Mouse (Mus musculus): Measurements from ENCODE around the gene Tnk2.

The Tnk2 gene

DNA sequence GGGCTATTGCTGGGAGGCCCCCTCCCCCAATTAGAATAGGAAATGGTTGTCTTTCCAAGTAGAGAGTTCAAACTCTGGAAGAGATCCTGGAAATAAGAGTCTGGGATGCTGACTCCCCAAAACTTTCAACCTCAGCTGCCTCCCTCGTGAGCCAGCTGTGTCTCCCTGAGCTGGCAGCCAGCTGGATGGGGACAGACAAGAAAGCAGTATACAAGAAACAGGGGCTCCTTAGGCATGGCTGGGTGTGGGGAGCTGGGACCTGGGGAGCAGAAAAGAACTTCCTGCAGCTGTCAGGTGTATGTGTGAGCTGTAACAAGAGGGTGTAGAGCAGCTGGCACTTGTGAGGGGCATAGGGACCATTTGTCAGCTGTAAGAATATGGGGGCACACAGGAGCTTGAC, 16.4 kb downstream of the Tnk2 start:
- no peak for DNase-seq (ENCODE audit: low read depth)

DNA sequence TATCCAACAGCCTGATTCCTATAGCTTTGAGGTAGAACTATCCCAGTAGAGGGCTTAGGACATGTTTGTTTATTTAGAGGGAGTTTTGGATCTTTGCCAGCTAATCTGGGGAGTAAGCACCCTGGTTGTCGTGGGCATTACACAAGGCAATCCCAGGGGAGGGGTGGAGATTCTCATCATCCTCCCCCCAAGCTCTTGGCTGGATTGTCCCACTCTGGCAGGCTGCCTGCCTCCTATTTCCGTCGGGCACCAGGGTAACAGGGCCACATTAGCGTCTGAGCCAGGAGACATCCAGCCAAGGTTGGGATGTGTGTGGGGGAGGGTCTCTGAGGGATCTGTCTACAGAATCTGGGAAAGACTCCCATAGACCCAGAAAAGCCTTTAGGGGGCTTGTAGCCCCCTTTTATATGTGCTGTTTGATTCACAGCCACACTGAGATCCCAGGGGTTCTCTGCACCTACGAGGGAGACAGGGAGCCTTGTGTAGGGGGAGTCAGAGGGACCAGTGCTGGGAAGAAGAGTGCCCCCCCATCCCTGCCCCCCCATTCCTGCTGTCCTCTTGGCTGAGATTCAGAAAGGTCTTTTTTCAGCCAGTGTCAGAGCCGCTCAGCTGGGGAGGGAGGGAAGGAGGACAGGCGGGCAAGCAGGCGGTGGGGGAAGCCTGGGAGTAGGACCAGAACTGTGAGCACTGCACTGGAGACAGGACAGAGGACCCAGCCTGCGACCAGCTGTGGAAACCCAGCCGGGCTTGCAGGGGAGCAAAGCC, 17.1 kb downstream of the Tnk2 start:
- DNase-seq (ENCODE audit: low read depth) = no peak

DNA sequence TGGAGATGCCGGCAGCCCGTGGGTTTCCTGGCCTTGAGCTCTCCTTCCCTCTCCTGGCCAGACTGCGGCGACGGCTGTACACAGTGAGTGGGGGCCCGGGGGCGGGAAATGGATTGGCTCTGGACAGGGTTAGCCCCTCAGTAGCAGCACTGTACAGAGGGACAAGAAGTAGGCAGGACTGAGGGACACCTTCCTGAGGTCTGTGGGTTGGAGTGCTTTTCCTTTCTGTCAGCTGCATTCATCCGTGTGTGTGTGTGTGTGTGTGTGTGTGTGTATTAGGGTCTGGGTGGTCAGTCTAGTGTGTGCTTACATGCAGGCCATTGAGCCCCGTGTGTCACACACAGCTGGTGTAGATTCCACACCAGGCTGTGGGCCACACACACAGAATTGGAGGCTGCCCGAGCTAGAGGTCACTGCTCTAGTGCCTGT, 17.8 kb downstream of the Tnk2 start:
- no peak for DNase-seq (ENCODE audit: low read depth)

DNA sequence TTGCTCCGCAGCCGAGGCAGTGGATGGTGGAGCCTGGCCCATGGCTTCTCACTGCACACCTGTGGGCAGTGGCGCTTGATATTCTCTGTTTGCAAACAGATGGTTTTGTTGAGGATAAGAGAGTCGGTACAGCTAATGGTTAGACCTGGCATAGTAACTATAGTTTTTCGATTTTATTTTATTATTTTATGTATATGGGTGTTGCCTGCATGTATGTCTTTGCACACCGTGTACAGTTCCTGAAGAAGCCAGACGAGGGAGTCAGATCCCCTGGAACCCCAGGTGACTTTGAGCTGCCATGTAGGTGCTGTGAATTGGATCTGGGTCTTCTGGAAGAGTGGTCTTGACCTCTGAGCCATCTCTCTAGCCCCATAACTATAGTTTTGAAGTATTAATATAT, 18.7 kb downstream of the Tnk2 start:
- DNase-seq (ENCODE audit: low read depth) = no peak

DNA sequence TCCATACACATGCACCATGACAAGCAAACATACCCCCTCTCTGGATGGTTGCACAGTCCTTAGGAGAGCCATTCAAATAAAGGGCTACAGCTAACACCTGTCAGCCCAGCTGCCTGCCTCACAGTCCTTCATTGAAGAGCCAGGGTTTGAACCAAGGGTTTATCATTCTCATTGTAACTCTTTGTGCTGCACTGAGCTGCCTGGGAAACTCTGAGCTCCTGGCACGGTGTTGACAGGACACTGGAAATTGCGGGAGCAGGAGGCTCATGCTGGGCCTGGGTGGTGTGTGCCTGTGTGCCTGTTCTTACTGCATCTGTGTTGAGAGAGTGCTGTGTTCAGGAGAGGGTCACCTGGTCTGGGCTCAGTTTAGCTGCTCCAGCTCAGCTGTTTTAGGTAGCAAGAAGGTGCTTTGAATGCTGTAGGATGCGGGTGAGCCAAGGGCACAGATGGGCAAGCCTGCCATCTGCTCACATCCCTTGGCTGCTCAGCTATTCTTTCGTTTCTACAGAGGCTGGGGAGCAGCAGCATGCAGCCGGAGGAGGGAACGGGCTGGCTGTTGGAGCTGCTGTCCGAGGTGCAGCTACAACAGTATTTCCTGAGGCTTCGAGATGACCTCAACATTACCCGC, 19.7 kb downstream of the Tnk2 start:
- no peak for DNase-seq (ENCODE audit: low read depth)

DNA sequence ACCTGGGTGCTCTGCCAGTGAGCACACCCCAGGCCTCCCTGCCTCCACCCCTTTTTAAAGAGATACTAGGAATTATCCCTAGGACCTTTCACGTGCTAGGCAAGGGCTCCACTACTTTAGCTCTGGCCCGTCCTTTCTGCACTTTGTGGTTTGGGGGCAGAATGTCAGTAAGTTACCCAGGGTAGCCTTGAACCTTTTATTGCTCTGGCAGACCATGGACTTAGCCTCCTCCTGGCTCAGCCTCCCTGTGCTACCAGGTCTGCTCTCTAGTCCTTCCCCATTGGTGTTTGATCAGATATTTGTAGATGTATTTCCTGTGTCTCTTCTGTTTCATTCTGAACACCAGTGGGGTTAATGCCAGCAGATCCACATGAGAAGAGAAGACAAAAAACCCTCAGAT, 20.5 kb downstream of the Tnk2 start:
- no peak for DNase-seq (ENCODE audit: low read depth)

DNA sequence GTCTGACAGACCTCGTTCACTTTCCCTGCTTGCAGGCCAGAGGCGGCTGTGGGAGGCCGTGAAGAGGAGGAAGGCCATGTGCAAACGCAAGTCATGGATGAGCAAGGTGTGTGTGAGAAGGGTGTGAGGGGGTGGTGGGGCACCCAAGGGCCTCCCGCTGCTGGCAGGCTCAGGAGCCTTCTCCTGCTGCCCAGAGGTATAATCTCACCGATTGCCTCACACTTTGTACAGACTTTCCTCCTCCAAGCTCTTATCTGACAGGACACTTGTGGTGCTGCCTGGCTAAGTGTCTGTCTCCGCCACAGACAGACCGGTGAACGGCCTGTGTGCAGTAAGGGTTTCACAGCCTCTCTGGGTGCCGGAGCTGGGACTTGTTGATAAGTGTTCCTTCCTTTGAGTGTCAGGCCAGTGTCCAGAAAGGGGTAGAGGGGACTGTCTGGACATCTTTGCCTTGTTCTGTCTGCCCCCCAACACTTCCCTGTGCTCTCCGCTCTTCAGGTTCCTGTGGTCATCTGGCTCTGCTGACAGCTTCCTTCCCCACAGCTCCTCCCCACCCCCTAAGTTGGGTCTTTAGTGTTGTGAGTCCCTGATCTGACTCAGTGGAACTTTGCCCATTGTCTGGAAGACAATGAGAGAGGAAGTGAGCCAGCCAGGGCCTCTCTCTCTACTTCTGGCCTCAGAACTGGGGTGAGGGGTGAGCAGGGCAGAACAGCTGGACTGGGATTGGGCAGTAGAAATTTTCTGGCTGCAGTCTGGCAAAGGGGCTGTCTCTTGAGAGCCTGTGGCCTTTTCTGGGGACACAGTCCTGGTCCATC, 22.4 kb downstream of the Tnk2 start:
- DNase-seq (ENCODE audit: low read depth) = no peak

DNA sequence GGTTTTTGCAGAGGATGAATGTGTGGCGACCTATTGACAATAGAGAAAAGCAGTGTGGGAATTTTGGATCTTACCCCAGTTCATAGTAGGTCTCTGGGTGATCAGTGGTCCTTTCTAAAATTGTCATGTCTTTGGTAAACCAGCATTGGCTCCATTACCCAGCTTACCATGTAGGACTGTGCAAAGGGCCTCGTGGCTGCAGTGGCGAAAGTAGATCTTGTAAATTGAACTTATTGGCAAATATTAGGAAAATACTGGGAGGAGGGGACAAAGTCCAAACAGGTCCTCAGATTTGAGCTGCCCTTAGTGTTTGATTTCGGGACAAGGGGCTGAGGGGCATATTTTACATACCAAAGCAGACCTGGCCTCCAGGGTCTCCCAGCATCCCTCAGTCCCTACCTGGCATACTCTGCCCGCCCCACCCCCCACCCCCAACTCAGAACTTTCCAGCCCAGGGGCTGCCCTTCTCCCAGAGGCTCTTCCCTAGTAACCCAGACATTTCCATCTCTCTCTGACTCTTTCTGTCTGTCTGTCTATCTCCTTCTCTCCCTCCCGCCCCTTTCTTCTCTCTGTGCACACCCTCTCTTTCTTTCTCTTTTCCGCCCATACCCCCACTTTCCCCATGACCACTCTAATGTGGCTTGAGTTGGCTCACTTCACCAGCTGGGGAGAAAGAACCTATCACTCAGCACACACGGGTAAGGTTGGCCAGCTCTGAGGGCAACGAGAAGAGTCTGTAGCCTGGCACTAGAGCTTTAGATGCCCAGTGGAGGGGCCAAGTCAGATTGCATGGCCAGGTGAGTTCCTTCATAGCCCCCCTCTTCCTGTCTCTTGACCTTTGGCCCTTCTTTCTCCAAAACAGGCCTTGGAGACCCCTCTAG, 23.2 kb downstream of the Tnk2 start:
- no peak for DNase-seq (ENCODE audit: low read depth)

DNA sequence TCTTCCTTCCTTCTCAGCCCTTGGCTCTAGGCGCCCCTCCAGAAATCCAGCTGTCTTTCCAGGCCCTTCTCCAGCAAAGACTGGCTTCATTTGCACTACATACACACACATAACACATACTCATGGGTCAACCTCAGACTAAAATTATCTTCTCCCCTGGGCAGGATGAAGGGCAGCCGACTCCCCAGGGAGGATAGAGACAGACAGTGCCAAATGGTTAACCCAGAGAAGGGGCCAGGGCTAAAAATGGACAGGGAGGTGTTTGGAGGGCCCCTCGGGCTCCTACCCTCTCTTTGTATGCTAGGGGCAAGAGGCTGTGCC, 23.8 kb downstream of the Tnk2 start:
- DNase-seq (ENCODE audit: low read depth) = no peak

DNA sequence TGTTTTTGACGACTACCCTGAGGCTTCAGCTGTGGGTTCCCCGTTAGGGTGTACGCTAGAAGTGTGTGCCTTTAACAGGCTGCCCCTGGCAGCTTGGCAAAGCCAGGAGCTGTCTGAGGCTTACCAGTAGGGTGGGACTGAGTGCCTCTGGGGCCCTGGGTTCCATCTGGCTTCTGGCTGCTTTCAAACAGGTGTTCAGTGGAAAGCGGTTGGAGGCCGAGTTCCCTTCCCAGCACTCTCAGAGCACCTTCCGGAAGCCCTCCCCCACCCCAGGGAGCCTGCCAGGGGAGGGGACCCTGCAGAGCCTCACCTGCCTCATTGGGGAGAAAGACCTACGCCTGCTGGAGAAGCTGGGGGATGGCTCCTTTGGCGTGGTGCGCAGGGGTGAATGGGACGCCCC, 24.4 kb downstream of the Tnk2 start:
- DNase-seq (ENCODE audit: low read depth) = no peak

DNA sequence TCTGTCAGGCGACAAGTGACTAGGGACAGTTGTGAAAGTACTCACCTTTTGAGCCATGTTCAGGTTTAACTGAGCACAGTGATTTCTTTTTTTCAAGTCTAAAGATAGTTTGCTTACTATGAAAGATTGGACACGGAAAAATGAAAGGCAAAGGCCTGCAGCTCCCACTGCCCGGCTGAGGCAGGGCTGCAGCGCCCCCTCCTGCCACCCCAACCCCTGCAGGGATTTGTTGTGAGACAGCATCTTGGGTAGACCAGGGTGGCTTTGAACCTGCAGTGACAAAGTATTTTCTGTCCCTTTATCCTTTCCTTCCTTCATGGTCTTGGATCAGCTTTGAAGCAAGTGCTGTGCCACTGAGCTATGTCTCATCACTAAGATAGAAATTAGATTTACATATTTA, 24.8 kb downstream of the Tnk2 start:
- DNase-seq (ENCODE audit: low read depth) = no peak

DNA sequence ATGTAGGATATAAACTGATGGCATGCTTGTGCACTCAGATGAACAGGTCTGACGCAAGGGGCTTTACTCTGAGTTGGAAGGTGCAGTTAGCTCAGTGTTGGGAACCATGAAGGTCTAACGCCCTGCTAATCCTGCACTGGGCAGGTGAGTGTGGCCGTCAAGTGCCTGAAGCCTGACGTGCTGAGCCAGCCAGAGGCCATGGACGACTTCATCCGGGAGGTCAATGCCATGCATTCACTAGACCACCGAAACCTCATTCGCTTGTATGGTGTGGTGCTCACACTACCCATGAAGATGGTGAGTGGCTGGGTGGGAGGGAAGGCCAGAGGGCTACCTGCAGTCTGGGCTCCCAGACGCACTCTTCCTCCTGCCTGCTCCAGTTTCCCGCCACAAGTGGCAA, 25.6 kb downstream of the Tnk2 start:
- DNase-seq (ENCODE audit: low read depth) = no peak

DNA sequence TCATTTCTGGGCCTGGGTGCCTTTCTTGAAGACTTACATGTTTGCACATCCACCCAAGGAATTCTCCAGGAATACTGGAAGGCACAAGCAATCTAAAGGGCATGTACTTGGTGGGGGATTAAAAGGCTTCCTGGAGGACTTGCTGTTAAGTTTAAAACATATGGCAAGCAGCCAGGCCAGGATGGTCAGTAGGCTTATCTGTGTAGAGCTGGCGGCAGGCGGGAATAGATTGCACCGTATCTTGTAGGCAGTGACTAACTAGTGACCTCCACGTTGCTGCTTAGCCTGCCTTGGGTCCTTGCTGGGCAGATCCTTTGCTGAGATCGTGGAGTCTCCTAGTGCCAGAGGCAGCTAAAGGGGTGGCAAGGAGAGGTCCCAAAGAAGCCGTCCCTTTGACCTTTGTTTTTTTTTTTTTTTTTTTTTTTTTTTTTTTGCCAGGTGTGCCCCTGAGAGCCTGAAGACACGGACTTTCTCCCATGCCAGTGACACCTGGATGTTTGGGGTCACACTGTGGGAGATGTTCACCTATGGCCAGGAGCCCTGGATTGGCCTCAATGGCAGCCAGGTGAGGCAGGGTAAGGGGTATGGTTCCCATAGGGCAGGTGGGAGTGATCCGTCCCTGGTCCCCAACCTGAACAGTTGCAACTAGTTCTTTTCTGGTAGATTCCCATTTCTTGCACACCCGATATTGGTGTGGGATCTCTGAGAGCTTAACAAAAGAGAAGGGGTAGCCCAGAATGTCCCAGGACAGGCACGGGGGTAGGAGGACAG, 26.9 kb downstream of the Tnk2 start:
- DNase-seq (ENCODE audit: low read depth) = no peak

DNA sequence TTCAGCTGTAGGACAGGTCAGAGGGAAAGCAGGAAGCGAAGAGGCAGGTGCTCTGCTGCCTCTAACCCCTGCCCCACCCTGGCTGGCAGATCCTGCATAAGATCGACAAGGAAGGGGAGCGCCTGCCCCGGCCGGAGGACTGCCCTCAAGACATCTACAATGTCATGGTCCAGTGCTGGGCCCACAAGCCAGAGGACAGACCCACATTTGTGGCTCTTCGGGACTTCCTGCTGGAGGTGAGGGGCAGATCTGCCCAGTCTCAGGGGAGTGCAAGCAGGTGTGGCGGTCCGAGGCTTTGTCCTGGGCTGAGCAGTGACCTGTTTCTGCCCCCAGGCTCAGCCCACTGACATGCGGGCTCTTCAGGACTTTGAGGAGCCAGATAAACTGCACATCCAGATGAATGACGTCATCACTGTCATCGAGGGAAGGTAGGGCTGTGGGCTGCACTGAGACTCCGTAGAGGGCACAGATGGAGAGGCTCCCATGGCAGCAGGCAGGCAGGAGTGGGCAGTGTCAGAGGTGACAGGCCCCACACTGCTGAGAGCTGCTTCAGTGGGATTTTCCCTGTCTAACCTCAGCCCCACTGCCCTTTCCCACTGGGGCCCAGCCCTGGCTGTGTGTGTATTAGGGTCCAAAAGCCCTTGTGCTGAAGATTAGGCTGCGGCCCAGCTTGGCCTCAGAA, 27.7 kb downstream of the Tnk2 start:
- no peak for DNase-seq (ENCODE audit: low read depth)

DNA sequence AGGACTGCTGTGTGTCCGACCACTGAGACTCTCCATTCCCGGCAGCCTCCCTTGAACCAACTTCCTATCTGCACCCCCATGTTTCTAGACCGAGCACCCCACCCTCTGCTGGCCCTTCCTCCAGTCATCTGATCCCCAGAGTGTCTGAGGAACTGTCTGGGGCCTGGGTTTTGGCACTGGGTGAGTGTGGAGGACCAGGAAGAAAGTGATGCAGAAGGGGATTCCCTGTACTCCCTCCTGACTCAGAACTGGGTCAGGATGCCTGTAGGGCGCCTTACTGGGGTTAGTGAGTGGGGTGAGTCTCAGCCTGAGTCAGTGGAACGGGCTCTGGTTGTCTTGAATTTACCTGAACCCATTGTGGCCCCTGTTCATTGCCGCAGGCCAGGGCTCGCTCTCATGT, 28.6 kb downstream of the Tnk2 start:
- DNase-seq (ENCODE audit: low read depth) = peak; percentile 41

DNA sequence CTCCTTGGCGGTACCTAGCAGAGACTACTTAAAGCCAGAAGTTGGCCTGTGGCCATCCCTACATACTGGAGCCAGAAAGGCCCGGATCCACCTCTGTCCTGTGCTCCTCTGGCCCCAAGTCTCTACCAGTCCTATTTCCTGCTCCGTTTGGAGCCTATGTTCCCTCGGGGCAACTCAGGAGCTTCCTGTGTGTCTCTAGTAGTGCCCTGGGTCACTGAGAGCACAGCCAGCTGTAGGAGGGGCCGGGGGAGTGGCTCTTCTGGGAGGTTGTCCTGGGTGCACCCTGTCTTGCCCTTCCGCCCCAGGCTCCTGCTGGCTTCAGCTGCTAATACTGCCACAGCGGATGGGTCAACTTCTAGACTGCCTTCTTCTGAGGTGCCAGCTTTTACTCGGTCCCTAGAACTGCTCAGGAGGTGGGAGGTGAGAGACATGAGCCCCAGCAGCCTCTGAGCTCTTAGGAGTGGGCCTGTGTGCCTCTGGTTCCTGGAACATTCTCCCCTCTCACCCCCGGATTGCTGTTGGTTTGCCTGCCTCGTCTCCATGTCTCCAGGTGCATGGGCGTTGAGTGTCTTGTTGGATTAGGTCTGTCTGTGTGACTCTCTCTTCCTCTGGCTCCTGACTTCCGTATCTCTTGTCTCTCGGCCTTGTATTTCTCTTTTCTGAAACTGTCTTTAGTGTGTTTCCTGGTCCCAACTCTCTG, 29.3 kb downstream of the Tnk2 start:
- DNase-seq (ENCODE audit: low read depth) = no peak

DNA sequence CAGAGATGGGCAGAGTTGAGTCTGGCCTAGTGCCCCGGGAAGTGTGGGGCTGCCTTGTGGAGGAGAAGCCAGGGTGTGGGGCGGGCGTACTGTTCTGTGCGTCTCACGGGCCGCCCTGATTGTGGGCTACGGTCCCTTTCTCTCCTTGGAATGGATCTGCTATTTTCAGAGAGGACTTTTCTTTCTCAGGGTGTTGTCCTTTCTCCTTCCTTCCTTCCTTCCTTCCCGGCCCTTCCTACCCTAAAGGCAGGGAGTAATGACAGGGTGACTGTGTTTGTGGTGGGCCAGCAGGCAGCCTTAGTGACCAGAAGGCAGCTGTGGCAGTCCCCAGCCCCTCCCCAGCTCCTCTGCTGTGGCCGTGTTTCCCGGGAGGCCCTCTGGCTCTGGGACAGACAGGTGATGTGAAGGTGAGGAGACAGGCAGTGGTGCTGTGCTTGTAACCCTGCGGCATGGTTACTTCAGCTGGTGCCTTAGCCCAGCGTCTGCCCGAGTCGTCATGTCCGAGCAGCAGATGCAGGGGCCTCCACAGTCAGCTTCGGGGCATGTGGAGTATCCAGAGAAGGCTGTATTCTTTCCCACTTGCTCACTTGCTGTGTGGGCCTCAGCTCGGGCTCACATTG, 30.6 kb downstream of the Tnk2 start:
- DNase-seq (ENCODE audit: low read depth) = no peak

DNA sequence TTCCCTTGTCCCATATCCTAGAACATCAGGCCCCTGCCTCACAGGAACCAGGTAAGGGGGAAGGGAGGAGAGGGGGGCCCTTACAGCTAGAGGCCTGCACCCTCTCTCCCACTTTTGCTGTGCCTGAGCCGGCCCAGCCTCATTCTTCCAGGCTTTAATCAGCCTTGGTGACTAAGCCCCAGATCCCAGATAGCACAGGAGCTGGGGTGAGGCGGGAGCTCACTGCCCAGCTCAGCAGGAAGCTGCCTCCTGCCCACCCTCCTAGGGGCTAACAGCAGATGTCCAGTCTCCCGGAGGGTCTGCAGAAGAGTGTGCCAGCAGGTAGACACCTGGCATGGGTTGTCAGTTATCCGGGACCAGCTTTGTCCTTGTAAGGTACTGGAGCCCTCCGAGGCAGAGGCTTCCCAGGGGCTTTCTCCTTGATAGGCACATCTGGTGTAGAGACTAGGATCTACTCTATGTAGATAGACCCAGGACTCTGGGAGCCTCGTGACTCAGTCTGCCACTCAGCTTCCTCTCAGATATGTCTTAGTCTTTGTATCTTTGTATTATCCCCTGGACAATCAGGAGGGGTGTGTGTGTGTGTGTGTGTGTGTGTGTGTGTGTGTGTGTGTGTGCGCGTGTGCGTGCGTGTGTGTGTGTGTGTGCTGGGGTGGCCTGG, 33.5 kb downstream of the Tnk2 start:
- no peak for DNase-seq (ENCODE audit: low read depth)

DNA sequence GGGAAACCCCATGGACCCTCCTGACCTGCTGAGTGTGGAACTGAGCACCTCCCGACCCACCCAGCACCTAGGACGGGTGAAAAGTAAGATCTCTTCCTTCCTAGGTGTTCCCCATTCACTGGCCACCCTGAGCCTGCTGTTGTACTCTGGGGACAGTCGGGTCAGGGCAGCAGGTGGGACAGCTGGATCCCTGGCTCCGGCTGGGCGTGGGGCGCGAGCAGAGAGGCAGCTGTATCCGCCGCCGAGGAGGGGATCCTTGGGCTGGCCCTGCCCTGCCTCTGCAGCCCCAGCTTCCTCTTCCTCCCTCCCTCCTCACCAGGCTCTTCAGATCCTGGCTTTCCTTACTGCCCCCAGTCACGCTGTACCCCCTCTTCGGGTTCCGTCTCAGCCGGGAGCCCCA, 34.2 kb downstream of the Tnk2 start:
- no peak for DNase-seq (ENCODE audit: low read depth)

All from induced T-regulatory cell, adult 2 months (primary cell).